Mouse (Mus musculus) heart, adult 9 months (tissue): ENCODE measurements around the gene Izumo1r.
"Not testable (repeated sequence)": the region's sequence is repeated elsewhere in the genome, so short reads cannot be mapped to it uniquely, and the experiment has no call there.

Source experiments
- DNase-seq, 2 experiments: peaks; one replicate each; pipeline ENCODE4 v3.0.0; 2022; ENCODE audit warnings: low spot score in 2 of 2

Izumo1r gene

DNA sequence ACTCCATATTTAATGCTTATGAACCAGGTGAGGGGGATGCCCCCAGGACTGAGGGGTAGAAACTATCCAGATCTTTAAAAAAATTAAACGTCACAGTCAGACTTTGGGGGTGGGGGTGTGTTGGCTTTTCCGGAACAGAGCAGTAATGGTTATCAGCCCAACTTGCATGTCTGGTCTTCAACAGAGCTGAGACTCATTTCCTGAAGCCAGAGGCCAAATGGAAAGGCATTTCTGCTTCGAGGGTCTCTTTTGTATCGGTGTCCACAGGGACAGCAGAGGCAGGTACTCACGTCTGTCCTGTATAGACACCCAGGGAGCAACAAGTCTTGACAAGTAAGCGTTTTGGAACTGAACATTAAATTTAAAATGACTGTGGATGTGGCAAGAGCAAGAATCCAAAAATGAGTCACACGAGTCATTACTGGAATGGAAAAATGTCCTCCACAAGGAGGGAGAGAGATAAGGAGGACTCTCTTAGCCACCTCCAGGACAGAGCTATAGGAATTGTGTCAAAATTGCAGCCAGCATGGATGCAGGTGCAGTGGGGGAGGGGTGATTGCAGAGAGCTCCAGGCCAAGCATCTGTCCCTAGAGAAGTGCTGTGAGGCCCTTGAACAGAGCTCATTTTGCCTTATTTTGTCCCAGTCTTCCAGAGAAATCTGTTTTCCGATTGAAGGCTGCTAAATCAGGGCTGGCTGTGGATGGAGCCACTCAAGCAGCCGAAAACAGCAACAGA is 1.2 kb upstream of the Izumo1r start:
- no peak for DNase-seq

DNA sequence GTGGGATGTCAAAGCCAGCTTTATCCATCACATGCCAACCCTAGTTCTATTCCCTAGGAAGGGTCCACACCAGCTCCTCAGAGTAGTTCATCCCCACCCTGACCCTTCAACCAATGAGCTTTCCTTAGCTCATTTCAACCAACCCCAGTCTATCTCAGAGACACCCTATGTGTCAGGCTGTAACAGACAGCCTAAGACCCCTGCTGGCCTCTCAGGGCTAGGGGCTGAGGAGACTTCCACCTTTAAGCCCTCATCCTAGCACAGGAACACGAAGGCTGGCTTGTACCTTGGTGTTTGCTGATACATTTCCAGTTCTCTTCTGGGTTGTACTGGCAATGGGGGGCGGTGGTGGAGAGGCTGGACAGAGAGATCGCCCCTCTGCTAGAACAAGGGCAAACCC is 743 bp downstream of the Izumo1r start:
- DNase-seq: no peak

DNA sequence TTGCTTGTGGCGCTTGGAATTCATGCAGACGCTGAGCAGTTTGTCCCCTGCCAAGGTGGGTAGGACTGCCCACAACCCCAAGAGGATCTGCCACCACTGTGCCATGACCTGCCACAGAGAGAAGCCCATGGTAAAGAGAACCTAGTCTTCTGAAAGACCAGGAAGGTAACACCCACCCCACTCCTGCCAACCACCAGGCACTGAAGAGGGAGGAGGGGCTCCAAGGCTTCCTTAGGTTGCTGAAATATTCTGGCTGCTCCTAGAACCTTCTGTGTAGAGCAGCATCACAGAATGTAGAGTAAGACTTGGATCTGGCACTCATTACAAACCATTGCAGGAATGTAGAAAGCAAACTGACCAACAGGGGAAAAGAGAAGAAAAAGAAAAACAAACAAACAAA is 1.3 kb downstream of the Izumo1r start:
- DNase-seq: no peak

DNA sequence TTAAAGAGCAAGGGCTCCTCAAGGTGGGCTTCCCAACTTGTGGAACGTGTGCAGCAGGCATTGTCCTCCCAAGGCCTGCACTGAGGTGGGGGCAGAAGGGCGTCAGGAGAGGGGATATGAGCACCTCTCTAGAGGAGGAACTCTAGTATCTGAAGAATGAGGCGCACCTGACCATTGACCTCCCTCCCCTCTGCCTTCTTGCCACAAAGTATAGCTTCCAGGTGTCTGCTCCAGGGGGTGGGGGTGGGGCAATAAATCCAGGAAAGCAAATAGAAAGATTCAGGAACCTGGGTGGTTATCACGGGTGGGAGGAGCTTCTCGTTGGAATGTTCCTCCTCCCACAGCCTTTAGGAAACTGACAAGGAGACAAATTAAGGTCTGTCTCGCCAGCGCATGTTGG is 2.0 kb downstream of the Izumo1r start:
- no peak for DNase-seq

DNA sequence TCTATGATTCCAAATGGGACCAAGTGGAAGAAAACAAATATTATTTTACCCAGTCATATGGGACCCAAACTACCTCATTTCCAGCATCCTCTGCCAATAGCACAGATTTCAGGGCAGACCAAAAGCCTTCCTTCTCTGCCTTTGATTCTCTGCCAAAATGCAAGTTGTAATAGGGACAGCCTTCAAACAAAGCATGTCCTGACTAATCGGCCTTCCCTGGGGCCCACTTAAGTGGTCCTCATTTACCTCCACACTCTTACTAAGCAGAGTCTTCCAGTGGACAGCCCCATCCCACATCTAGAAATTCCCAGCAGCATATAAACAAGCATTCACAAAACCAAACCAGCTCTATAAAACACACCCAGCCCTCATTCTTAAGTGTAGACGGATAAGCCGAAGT is 6.6 kb downstream of the Izumo1r start:
- peak in 1 of 2 experiments; percentile 5 for DNase-seq

DNA sequence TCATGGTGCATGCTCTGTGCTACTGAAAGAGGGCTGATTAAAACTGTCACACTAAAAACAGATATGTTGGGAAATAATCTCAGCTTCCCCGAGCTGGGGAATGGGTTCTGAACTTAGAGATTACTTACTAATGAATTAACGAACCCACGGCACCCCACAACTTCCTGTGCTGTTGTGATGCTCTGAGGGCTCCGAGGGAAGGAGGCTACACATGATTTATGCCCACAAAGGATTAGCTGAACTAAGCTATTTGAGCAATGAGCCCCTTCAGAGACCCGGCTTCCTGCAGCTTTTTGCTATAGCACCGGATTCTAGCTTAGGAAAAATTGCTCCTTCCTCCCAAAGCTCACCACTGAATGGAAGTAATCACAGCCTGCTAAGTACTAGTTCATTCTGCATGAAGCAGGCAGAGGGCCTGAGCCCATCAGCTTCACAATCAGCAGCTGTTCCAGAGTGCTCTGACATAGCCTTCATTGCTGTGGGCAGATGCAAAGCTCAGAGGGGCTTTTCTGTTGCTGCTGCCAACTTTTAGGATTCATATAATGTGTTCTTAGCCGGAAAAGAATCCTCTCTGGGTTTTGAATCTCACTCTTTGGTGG is 8.4 kb downstream of the Izumo1r start:
- no peak for DNase-seq

DNA sequence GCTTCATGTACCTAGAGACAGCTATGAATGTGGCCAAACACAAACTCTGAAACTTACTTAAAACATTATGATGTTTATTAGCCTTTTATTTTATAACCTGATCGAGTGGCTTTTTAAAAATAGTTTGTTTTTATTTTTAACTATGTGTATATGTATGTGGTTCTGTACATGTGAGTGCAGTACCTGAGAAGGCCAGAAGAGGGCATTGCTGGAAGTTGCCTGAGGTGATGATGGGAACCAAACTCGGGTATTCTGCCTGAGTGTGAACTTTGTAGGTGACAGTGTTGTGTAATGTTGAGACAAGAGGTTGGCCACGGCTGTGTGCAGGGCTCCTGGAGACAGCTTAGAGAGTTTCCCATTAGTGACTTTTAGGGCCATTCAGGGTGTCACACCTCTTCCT is 9.1 kb downstream of the Izumo1r start:
- DNase-seq: no peak

DNA sequence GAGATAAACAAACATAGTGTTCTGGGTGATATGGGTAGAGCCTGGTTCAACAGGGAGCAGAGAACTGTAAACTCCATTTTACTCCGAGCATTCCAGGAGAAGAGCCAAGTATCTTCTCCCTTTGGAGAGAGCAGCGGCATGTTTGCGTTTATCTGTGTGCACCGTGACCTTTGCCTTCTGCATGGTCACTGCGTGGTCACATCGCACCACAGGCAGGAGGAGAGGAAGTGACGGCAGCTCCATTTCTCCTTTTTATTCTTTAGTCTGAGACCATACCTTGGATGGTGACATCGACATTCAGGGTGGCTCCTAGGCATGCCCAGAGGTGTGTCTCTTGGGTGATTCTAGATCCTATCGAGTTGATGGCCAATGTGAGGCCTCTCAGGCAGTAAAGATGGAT is 10.4 kb downstream of the Izumo1r start:
- no peak for DNase-seq

DNA sequence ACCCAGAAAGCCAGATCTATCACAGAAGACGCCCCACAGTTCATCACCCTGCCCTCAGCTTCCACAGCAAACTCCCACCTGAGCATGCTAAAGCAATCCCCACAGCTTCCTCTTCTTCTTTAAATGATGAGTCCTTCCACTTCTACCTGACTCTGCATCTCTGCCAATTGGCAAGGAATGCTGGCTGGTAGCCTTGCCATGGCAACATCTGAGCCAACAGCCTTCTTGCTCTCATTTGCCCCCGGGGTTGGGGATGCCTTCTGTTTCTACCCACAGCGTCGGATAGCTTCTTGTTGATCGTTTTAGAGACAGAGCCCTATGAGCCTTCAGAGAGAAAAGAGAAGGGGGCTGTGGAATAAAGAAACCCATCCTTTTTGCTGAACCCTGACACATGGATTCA is 11.9 kb downstream of the Izumo1r start:
- no peak for DNase-seq

DNA sequence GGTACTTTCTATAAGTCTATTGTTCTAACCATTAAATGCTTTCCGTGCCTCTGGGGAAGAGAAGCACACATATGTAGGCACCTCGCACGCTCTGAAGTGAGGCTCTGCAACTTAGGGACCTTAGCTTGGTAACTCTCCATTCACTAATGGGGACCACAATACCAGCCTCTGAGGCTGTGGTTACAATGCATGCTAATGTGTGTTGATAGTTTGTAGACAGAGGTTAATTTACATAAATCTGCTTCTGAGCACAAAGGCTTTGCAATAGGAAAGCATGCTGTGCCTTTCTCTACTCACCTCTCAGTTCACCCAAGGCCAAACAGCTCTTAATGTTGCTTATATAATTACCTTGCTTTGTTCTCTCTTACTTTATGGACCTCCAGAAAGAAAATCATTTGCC is 13.1 kb downstream of the Izumo1r start:
- no peak for DNase-seq

DNA sequence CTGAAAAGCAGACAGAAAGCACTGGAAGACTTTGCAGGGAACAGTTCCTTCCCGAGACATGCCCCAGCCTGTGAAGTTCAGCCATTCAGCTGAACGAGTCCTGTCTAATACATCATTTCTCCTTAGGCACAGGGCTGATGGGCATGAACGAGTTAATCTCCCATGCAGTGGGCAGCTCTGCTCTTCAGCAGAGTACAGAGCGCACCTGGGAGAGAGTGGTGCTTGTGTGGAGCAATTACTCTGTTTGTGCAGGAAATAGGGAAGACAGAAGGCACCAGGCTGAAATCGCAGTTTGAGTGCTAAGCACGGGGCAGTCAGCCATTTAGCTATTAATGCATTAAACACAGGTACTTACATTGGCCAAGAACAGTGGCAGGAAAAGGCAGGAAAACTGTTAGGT is 15.1 kb downstream of the Izumo1r start:
- no peak for DNase-seq

DNA sequence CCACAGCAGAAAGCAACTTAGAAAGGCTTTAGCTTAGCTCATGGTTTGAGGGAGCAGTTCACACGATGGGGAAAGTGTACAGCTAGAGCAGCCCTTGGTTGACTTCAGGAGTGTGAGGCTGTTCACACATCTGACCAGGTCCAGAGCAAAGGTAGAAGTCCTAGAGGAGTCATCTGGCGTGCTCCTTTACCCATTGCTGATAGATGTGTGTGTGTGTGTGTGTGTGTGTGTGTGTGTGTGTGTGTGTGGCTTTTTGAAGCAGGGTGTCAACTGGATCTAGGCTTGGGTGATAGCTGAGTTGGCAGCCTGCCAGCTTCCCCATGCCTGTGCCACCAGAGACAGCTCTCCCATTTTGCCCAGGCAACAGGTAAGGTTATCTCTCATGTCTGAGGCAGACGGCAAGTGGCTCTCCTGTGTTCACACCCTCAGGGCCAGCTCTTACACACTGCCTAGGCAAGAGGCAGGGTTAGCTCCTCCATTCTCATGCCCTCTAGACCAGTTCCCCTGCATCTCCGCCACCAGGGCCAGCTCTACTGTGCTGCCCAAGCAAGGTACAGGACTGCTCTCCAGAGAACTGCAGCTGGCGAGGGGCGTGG is 15.9 kb downstream of the Izumo1r start:
- DNase-seq: no peak

DNA sequence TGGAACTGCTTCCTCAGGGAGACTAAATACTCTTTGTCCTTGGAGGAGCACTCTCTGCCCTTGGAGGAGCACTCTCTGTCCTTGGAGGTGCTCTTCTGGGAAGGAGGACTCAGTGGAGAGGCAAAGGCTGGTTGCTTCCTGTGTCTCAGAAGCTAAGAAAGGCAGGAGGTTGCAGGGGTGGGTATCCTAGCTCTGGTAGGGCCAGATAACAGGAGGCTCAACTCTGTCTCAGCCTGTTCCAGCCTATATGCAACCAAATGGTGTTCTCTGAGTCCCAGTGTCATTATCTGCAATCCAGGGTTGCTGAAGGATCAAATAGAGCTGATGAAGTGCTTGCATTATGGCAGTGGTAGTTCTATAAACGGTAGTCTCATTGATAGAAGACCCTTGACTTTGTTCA is 17.8 kb downstream of the Izumo1r start:
- no peak for DNase-seq

DNA sequence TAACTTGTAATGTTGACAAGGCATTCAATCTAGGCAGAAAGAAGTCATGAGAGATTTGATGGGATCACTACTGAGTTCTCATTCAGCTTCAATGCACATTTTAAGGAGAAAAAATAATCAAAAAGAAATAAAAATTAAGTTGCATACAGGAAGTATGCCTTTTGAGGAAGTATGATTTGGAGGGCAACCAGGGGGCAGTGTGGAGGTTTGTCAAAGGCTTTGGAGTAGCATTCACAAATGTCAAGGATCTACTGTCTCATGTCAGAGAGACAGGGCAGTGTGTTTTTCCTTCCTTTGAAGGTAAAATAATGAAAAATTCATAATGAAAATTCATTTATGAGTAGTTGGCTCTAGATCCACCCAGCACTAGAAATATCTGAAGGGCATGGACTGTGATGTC is 18.6 kb downstream of the Izumo1r start:
- no peak for DNase-seq

DNA sequence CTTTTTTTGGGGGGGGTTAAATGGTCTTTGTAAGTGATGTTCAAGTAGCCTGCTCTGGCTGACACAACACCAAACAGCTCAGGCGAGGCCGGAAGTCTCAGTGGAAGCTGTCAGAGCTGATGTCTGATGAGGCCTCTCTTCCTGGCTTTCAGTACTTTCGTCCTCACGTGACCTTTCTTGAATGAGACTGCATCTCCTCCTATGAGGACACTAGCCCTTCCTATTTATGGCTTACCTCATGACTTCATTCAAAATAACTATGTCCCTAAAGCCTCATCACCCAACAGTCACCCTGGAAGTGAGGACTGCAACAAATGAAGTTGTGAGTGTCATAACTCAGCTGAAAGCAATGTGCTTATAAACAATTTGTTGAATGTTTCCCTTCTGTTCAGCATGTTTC is 19.1 kb downstream of the Izumo1r start:
- no peak for DNase-seq

DNA sequence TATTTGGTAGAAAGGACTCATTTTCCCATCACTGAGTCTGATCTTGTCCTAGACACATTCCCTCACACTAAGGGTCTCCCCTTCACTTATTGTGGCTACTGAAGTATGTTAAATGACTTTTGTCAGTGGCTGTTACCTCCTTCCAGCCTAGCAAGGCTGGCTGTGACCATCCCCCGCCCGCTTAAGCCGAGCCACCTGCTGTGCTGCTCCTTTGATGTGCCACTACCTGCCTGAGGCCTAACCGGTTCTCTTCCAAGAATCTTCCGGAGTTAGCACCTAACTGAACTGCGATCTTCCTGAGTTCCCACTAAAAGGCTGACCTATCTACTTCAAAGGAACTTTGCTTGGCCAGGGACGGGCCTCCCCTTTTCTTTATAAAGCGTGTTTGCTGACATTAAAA is 27.2 kb downstream of the Izumo1r start:
- DNase-seq: not testable (repeated sequence)

DNA sequence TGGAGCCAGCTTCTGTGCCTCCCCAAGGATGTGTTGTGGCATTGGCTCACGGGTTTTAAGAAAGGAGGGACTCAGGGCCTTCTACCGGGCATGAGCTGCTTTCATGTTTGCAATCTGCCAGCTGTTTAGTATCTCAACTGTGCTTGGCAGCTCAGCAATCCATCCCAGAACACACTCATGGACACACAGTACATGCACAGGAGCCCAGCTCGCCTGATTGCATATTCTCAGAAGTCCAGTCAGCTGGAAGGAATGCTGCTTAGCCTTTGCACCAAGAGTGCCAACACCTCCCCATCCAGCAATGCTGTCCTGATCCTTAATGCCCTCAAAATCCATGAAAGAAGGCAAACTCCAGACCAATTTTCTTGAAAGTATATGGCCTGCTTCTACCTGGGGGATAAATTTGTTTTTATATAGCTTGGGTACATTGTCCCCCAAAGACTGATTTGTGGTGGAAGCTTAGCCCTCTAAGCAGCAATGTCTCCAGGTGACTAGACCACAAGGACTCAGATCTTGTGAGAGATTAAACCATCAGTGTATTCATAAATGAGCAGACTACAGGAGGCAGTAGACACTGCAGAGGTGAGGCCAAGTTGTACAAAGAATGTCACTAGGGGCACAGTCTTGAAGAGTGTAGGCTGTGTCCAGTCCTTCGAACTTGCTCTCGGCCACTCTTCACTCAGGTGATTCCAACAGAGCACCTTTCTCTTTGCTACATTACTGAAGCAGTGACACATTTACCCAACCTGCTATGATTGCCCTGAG is 27.8 kb downstream of the Izumo1r start:
- DNase-seq: peak in 1 of 2 experiments; percentile 10

DNA sequence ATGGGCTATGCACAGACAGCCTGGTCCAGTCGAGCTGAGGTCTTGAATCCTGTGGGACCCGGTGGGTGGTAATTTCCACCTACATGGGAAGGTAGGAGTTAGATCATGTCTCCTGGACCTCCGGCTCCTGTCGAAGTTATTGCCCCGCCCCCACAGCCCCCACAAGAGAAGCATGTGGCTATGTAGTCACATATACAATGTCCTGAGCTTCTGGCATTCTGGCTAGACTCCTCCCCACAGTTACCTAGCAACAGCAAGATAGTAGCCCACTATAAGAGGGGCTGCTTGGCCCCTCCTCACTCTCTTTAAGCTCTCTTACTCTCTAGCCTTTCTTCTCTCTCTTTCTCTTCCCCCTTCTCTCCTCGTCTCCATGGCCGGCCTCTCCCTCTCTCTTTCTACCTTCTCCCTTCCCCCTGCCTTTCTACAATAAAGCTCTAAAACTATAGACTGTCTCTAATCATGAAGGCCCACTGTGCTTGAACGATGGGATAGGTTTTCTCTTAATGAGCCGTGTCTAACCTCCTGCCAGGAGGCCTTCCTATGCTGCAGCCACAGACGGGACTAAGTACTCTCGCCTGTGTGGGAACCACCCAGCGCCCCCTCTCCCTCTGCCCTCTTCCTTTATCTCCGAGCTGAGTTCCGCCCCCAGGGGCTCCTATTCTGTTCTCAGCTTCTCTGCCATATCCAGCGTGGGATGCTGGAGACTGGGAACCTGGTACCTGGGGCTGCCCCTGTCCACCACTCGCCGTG is 31.4 kb downstream of the Izumo1r start:
- DNase-seq: no peak

DNA sequence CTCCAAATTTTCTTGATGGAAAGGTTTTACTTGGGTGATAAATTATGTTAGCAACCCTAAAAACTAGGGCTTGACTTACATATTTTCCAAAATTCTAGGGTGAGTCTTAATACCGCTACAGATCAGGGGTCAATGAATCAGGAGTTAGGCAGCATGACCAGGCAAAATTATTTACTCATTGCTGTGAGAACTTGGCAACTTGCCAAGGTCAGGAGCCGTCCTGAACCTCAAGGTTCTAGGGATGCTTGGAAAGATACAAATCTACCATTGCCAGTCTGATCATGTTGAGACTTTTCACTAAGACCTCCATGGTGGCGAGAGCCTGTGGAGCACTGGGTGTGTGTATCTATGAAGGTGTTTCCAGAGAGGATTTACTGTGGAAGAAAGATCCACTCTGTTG is 32.2 kb downstream of the Izumo1r start:
- DNase-seq: no peak

DNA sequence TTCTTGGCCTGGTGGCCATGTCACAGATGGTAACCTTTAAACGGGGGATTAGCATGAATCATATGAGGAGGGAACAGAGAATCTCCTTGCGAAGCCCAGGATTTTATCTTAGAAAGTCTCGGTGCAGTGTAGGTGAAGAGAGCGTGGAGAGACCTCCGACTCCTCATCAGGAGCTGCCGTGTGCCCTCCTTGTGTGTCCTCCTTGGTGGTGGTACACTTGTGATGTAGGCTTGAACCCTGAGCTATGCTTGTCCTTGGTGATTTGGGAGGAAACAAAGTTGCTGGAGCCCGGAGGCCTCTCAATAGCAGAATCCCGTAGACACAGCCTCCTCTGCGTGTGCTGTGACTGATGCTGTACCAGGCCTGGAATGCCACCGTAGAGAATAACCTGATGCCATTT is 32.9 kb downstream of the Izumo1r start:
- no peak for DNase-seq

DNA sequence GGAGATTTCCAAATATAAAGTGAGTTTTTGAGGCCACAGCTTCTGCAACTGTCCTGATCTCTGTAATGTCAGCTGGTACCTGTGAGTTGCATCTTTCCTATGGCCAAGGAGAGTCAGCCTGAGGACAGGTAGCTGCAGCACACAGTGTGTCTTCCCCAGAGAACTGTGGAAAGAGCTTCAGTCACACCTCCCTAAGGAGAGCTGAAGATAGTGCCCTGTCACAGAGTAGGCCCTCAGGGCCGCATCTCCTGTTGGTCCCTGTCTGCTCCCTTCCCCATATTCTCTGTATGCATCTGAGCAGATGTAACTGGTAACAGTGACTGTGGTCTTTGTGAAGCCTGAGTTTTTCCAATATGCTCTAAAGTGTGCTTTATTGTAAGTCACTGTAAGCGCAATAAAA is 33.4 kb downstream of the Izumo1r start:
- no peak for DNase-seq

DNA sequence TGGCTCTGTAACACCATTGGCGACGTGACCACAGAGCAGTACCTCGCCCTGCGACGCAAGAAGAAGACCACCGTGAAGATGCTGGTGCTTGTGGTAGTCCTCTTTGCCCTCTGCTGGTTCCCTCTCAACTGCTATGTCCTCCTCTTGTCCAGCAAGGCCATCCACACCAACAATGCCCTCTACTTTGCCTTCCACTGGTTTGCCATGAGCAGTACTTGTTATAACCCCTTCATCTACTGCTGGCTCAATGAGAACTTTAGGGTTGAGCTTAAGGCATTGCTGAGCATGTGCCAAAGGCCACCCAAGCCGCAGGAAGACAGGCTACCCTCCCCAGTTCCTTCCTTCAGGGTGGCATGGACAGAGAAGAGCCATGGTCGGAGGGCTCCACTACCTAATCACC is 35.4 kb downstream of the Izumo1r start:
- DNase-seq: no peak
